Mouse (Mus musculus): ENCODE measurements around the gene Stpg4. TPM values are rescaled to one million over a fixed set of nuclear protein-coding genes. Genes with fewer than 3 reads are reported as not detected.

Stpg4 gene
- polyA plus RNA-seq, 1 experiment from 2014 or later: not detected

GRCm38 (mm10) chr17:87353745-87354320 is 73.7 kb downstream of the Stpg4 start:
- H3K9ac ChIP-seq (replicated peaks; ENCODE audit: low read length): no peak overlapping the region
- no peak overlapping the region for H3K27ac ChIP-seq (replicated peaks; ENCODE audit: low read depth, low read length)
- H3K4me3 ChIP-seq (replicated peaks; ENCODE audit: low read depth, low read length): no peak overlapping the region
- H3K4me1 ChIP-seq (ENCODE audit: control insufficient read depth, insufficient read depth, low read length): peaks cover 24% of the 10 kb centered on the region
- no peaks in the 10 kb centered on the region for H3K27me3 ChIP-seq (ENCODE audit: control insufficient read depth, insufficient read depth, low read length)
- 85% methylated on average over 8 of the region's 8 CpGs for WGBS
- DNase-seq: no peak
- no peak overlapping the region for H3K4me2 ChIP-seq (ENCODE audit: low read length)
- no peak for ATAC-seq (ENCODE audit: low FRiP score, low TSS enrichment)
- H3K36me3 ChIP-seq (ENCODE audit: control insufficient read depth, insufficient read depth, low read length): no peaks in the 10 kb centered on the region
- no peaks in the 10 kb centered on the region for H3K9me3 ChIP-seq (ENCODE audit: control insufficient read depth, low read length)

DNA sequence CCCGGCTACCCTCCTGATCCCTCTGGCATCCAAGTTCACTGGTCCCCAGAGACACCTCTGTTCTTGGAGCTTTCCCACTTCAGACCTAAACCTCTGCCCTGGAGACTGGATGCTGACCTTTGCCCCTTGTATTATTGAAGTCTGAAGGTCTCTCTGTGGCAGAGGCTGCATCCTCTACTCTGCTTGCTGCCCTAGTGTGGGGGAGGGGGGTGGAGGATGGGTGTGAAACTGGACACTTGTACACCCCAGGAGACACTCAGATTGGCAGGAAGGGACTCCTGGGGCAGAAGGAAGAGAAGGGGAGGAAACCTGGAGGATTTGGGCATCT is 74.7 kb downstream of the Stpg4 start:
- H3K4me3 ChIP-seq (replicated peaks; ENCODE audit: low read depth, low read length): no peak overlapping the region
- no peak overlapping the region for H3K9ac ChIP-seq (replicated peaks; ENCODE audit: low read length)
- no peak for ATAC-seq (ENCODE audit: low FRiP score, low TSS enrichment)
- peaks cover 24% of the 10 kb centered on the region for H3K4me1 ChIP-seq (ENCODE audit: control insufficient read depth, insufficient read depth, low read length)
- H3K27me3 ChIP-seq (ENCODE audit: control insufficient read depth, insufficient read depth, low read length): no peaks in the 10 kb centered on the region
- H3K4me2 ChIP-seq (ENCODE audit: low read length): no peak overlapping the region
- H3K9me3 ChIP-seq (ENCODE audit: control insufficient read depth, low read length): no peaks in the 10 kb centered on the region
- 0% methylated on average over 1 of the region's 1 CpGs for WGBS
- no peak for DNase-seq
- H3K36me3 ChIP-seq (ENCODE audit: control insufficient read depth, insufficient read depth, low read length): no peaks in the 10 kb centered on the region
- no peak overlapping the region for H3K27ac ChIP-seq (replicated peaks; ENCODE audit: low read depth, low read length)

- H3K27ac ChIP-seq (replicated peaks; ENCODE audit: low read depth, low read length): no peak overlapping the region
These were observed 75.2 kb downstream of the Stpg4 start for GRCm38 (mm10) chr17:87352106-87352897.

DNA sequence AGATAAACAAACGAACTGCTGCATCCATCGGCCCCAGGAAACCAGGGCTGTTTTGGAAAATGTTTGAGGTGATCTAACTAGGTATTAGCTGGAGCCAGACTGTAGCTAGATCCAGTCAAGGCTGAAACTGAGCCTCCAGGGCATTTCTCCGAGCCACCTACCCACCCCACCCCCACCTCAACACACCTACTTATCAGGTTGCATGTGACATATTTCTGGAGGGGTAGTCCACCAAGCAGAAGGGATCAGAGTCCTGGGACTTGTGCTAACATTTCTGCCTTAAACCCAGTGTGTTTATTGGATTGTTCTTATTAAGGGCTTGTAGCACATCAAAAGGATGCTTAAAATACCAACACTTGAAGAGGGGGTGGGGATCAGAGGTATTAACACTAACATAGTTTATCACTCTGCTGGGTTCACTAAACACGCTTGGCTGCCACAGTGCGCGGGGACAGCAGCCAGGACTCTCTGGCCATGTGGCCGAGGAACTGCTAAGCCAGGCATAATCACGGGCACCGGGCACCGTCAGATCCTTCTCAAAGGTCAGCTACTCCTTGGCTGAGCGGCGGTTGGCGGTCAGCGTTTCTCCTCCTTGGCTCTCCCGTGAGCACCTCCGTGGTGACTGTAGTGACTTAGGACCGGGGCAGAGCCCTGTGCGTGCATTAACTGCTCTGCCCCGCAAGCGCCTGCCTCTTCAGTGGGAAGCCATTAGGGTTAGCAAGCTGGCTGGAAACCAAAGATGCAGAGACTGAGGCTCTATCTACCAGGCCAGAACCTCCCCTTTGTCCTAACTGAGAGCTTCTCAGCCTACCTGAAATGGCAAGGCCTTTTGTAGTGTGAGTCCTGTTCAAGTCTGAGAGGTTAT is 76.1 kb downstream of the Stpg4 start:
- DNase-seq (peak; percentile 35), ATAC-seq (ENCODE audit: low FRiP score, low TSS enrichment) (no peak)
- Histone ChIP-seq H3K27ac (replicated peaks; ENCODE audit: low read depth, low read length) (no peak overlapping the region), H3K4me3 (replicated peaks; ENCODE audit: low read depth, low read length) (no peak overlapping the region), H3K9ac (replicated peaks; ENCODE audit: low read length) (no peak overlapping the region), H3K9me3 (ENCODE audit: control insufficient read depth, low read length) (no peaks in the 10 kb centered on the region), H3K36me3 (ENCODE audit: control insufficient read depth, insufficient read depth, low read length) (no peaks in the 10 kb centered on the region), H3K4me2 (ENCODE audit: low read length) (no peak overlapping the region), H3K4me1 (ENCODE audit: control insufficient read depth, insufficient read depth, low read length) (peaks cover 24% of the 10 kb centered on the region), H3K27me3 (ENCODE audit: control insufficient read depth, insufficient read depth, low read length) (no peaks in the 10 kb centered on the region)
- WGBS: 32% methylated on average over 20 of the region's 20 CpGs

More at GRCm38 (mm10) chr17:87352106-87352897, 75.2 kb downstream of the Stpg4 start:
- 25% methylated on average over 16 of the region's 16 CpGs for WGBS
- no peaks in the 10 kb centered on the region for H3K27me3 ChIP-seq (ENCODE audit: control insufficient read depth, insufficient read depth, low read length)
- H3K4me2 ChIP-seq (ENCODE audit: low read length): no peak overlapping the region
- peak; percentile 31 for DNase-seq
- H3K36me3 ChIP-seq (ENCODE audit: control insufficient read depth, insufficient read depth, low read length): no peaks in the 10 kb centered on the region
- H3K9me3 ChIP-seq (ENCODE audit: control insufficient read depth, low read length): no peaks in the 10 kb centered on the region
- H3K9ac ChIP-seq (replicated peaks; ENCODE audit: low read length): no peak overlapping the region
- H3K4me3 ChIP-seq (replicated peaks; ENCODE audit: low read depth, low read length): no peak overlapping the region
- 0 out of 2 replicates have a peak, but pooled peaks have one; percentile 31 for ATAC-seq (ENCODE audit: low FRiP score, low TSS enrichment)
- H3K4me1 ChIP-seq (ENCODE audit: control insufficient read depth, insufficient read depth, low read length): peaks cover 24% of the 10 kb centered on the region

DNA sequence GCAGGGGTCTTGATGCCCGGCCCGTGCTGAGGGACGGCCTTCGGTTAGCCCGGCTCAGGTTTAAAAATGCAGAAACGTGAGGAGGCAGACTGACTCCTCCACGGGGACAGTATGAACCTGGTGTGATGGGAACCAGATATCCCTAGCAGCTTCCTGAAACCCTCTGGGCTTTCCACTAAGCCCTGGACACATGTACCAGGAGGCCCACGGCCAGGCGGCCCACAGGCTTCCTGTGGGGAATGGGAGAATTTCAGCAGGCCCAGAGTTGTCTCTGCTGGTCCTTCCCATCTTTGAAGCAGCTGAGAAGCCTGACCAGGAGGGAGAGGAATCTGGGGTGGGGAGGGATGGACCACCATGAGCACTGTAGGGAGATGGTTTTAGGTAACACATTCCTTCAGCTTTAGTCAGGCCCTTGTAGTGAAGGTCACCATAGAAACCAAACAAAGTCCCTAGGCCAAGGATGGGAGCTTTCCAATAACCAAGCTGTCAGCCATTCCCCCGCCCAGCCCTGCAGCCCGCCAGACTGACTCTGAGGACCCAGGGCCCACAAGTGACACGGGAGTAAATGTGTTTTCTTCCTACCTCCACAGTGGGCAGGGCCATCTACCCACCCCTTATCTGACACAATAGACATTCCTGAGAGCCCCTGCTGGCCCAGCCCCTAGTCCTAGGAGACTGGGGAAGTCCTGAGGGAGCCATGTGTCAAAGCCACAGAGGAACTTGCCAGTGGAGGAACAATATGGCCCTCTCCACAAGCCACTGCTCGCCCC is 76.9 kb downstream of the Stpg4 start:
- DNase-seq: no peak
- Histone ChIP-seq H3K36me3 (ENCODE audit: control insufficient read depth, insufficient read depth, low read length) (no peaks in the 10 kb centered on the region), H3K4me2 (ENCODE audit: low read length) (no peak overlapping the region), H3K27ac (replicated peaks; ENCODE audit: low read depth, low read length) (no peak overlapping the region), H3K4me3 (replicated peaks; ENCODE audit: low read depth, low read length) (no peak overlapping the region), H3K9me3 (ENCODE audit: control insufficient read depth, low read length) (no peaks in the 10 kb centered on the region), H3K4me1 (ENCODE audit: control insufficient read depth, insufficient read depth, low read length) (peaks cover 24% of the 10 kb centered on the region), H3K9ac (replicated peaks; ENCODE audit: low read length) (no peak overlapping the region), H3K27me3 (ENCODE audit: control insufficient read depth, insufficient read depth, low read length) (no peaks in the 10 kb centered on the region)
- ATAC-seq (ENCODE audit: low FRiP score, low TSS enrichment): no peak
- WGBS: 55% methylated on average over 13 of the region's 13 CpGs

DNA sequence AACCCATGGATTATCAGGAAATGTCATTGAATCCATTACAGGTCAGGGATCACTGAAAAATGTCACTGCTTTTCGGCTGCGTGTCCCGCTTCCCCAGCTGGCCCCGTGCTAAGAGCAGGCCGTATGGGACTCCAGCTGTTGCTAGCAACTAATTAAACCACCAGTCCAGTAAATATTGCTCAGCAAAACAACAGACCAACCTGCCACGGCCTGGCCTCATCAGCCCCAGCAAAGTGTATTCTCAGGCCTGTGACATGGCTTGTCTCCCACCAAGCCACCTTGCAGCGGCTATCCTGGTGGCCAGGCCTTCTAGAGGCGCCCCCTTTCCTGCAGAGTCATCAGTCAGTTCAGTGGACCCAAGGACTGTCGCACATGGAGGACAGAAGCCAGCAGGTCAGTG is 78.0 kb downstream of the Stpg4 start:
- 71% methylated on average over 9 of the region's 9 CpGs for whole genome bisulfite sequencing
- no peak for ATAC-seq (ENCODE audit: low FRiP score, low TSS enrichment)
- peaks cover 24% of the 10 kb centered on the region for H3K4me1 ChIP-seq (ENCODE audit: control insufficient read depth, insufficient read depth, low read length)

DNA sequence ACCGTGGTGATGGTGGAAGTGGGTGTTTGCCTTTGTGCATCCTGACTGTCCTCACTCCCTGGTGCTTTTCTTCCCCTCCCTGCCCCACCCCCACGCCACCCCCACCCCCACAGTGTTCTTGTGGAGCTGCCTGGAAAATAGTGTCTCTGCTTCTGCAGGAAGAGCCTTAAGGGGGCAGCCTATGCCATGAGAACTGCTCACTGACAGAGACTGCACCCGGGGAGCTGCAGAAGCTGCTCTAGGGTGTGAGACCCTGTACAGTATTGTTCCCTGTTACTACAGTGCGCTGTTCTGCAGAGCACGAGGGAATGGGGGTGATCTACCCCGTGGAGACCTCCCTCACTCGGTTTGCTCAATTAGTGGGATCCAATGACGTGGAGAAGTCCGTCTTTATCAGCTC is 78.5 kb downstream of the Stpg4 start:
- DNase-seq (peak; percentile 35), ATAC-seq (ENCODE audit: low FRiP score, low TSS enrichment) (no peak)
- Histone ChIP-seq H3K4me1 (ENCODE audit: control insufficient read depth, insufficient read depth, low read length) (peaks cover 24% of the 10 kb centered on the region), H3K4me2 (ENCODE audit: low read length) (no peak overlapping the region), H3K4me3 (replicated peaks; ENCODE audit: low read depth, low read length) (no peak overlapping the region), H3K27ac (replicated peaks; ENCODE audit: low read depth, low read length) (no peak overlapping the region), H3K9ac (replicated peaks; ENCODE audit: low read length) (no peak overlapping the region), H3K36me3 (ENCODE audit: control insufficient read depth, insufficient read depth, low read length) (no peaks in the 10 kb centered on the region), H3K27me3 (ENCODE audit: control insufficient read depth, insufficient read depth, low read length) (no peaks in the 10 kb centered on the region), H3K9me3 (ENCODE audit: control insufficient read depth, low read length) (no peaks in the 10 kb centered on the region)
- WGBS: 25% methylated on average over 9 of the region's 9 CpGs

More for the DNA sequence above, 78.0 kb downstream of the Stpg4 start:
- Histone ChIP-seq H3K4me2 (ENCODE audit: low read length) (no peak overlapping the region), H3K9ac (replicated peaks; ENCODE audit: low read length) (no peak overlapping the region), H3K27me3 (ENCODE audit: control insufficient read depth, insufficient read depth, low read length) (no peaks in the 10 kb centered on the region), H3K9me3 (ENCODE audit: control insufficient read depth, low read length) (no peaks in the 10 kb centered on the region), H3K4me3 (replicated peaks; ENCODE audit: low read depth, low read length) (no peak overlapping the region), H3K36me3 (ENCODE audit: control insufficient read depth, insufficient read depth, low read length) (no peaks in the 10 kb centered on the region), H3K27ac (replicated peaks; ENCODE audit: low read depth, low read length) (no peak overlapping the region)
- no peak for DNase-seq

GRCm38 (mm10) chr17:87348353-87348752 is 79.2 kb downstream of the Stpg4 start:
- Histone ChIP-seq H3K27me3 (ENCODE audit: control insufficient read depth, insufficient read depth, low read length) (no peaks in the 10 kb centered on the region), H3K27ac (replicated peaks; ENCODE audit: low read depth, low read length) (no peak overlapping the region), H3K9me3 (ENCODE audit: control insufficient read depth, low read length) (no peaks in the 10 kb centered on the region), H3K4me1 (ENCODE audit: control insufficient read depth, insufficient read depth, low read length) (peaks cover 24% of the 10 kb centered on the region), H3K4me2 (ENCODE audit: low read length) (no peak overlapping the region), H3K9ac (replicated peaks; ENCODE audit: low read length) (no peak overlapping the region), H3K4me3 (replicated peaks; ENCODE audit: low read depth, low read length) (no peak overlapping the region), H3K36me3 (ENCODE audit: control insufficient read depth, insufficient read depth, low read length) (no peaks in the 10 kb centered on the region)
- 44% methylated on average over 9 of the region's 9 CpGs for WGBS
- no peak for ATAC-seq (ENCODE audit: low FRiP score, low TSS enrichment)
- DNase-seq: no peak

All from midbrain, embryonic 14.5 days (tissue).